Mouse (Mus musculus) lung, postnatal 14 days (tissue): Measurements from ENCODE around the gene Enpep.

ENCODE experiments used
- DNase-seq: peaks from one replicate; pipeline ENCODE4 v3.0.0; 2021

Enpep gene

DNA sequence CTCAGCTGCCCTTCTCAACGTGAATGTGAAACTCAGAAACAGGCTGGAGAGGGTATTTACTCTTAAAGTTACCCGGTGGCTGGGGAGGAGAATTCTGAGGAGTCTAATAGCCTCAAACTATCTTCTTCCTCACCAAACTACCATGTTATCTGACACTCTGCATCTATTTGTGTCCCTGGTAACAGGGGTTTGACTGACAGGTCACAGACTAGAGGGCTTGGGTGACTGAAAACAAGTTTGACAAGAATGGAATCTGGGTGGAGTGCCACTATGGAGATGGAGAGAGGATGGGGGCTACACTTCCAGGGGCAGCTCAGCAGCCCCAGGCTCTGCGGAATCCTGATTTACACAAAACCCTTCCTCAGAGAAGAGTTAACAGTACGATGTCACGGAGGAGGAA is 105.2 kb downstream of the Enpep start:
- no peak for DNase-seq

DNA sequence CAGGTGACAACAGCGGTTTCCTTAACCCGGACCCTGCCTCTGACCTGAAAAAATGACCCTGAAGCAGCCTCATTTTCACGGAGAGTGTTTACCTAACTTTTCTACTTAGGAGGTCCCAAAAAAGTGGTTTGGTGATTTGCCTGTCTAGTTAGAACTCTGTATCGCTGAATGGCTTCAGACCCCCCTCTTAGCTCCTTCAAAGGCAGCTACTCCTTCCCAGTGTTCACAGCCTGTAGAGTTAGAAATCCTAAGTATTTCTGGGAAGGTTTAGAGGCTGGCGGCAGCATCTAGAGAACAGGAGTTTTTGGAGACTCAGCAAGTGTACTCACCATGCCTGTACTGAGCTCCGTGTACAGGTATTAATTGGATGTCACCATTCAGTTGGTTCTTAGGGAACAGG is 105.8 kb downstream of the Enpep start:
- DNase-seq, result no peak

- DNase-seq, result no peak
Measured at GRCm38 (mm10) chr3:129225577-129226289, 106.8 kb downstream of the Enpep start.

DNA sequence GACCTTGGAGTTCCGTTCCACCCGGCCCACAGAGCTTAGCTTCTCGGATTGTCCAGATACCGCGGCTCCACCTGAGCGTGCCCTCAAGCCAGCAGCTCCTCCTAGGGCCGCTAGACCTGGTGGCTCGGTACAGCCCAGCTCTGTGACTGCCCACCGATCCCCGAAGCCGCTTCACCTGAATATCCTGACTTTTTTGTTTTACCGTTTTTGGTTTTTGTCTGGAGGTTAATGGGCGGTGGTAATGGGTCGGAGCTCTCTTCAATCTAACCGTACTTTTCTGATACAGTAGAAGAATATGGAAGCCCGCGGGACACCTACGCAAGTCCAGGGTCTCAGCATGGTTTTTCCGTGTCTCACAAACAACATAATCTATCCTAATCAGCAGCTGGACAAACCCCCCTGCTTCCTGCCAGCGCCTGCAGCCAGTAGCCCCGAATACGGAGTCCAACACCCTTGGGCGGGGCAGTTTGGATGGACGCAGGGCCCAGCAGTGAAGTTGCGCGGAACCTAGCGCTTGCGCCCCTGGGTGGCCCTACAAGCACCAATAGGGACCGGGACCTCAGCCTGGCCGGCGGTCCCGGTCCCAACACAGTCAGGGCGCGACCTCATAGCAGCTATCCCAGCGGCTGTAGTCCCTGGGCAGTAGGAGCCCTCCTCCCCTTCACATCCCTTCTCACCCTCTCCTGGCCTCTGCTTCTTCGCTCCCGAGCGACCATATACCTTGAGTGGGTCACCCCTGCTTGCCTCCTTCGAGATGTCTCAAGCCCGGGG is 107.5 kb downstream of the Enpep start:
- DNase-seq, result no peak

DNA sequence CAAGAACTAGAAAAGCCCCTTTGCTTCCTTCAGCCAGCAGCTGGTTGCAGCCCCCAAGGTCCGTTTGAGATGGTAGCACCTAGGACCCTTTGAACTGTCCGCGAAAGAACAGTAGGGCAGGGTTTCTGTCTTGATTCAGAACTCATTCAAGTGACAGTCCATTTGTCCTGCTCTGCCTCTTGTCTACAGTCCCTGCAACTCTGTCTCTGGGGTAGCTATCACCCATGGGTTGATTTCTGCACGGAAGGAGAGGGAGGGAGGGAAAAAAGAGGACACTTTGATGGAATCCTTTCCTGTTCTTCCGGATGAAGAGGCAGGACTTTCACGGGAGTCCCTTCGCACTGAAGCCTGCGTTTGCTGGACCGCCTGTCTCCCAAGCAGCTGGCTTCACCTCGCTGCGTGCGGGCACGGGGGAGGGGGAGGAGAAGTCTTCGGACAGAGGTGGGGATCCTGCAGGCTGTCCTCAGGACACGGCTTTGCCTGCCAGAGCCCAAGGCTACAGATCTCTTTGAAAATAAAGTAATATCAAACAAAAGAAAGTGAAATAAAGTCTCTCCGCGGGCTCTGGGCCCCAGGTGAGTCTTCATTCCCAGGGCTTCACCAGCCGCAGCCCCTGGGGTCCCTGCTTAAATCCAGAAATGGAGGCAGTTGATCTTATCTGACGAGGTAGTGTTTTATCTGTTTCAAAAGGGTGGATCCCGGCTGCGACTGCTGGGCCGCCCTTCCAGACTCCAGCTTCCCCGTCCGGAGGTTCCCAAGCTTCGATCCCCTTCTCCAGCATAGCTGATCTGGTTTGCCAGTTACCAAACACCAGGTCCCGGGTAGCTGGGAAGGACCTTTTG is 108.3 kb downstream of the Enpep start:
- no peak for DNase-seq

DNA sequence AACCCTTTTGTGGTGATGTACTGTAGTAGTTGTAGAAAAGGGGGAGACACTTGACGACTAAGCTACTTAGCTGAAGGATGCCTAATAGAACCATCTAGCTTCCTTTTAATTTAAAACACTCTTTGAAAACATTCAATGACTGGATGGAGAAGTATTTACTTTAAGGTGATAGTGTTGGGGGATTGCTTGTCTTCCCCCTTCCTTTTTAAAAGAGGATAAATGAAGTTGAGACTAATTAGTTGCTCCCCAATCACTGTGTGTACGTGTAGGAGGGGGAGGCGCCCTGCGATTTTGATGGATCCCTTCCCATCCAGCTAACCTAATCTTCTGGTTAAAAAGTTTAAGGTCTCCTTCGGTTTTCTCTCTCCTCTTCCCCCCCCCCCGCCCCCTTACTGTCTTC is 109.1 kb downstream of the Enpep start:
- DNase-seq, result no peak

DNA sequence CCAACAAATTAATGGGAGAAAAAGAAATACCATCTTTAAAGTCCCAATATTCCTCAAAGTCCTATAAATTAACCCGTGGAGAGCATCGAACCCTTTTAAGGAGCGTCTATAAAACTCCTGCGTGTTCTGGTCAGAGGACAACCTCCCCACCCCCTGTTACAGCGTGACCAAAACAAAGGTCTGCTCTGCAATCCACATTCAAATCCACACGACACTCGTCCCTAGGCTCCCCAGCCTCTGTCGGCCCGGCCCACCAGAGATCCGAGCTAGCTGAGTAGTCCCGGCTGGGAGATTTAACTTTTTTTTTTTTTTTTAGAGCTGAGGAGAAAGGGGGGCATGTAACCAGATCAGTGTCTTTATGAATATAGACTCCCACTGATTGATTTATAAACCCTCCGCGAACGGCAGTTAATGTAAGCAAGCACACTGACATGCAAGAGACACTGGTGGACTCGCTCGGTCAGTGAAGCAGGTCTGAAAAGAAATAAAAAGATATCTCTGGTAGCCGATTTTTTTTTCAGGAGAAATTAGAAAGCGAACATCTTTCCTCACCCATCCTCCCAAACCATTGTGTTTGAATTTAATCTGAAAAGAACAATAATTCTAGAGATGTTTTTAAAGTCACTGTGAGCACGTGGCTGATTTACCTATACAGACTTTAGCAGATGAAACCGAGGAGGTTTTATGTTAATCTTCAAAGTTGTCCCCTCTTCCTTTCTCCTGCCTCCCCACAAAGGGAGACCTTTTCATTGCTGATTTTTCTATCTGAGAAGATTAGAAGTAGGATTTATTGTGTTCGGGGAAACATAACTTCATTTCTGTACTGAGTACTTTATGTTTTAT is 109.9 kb downstream of the Enpep start:
- DNase-seq, result no peak

GRCm38 (mm10) chr3:129221380-129222260 is 110.9 kb downstream of the Enpep start:
- DNase-seq, result no peak

GRCm38 (mm10) chr3:129220681-129221379 is 111.7 kb downstream of the Enpep start:
- DNase-seq, result no peak

- no peak for DNase-seq
Measured at GRCm38 (mm10) chr3:129220086-129220670, 112.3 kb downstream of the Enpep start.
